Mouse (Mus musculus): ENCODE results near the gene Cacna1a. TPM values are rescaled to one million over a fixed set of nuclear protein-coding genes. Genes with fewer than 3 reads are reported as not detected.

Gene Cacna1a
- total and polyA plus RNA-seq, 3 experiments: 3.2 to 5.1 TPM; not detected in 1

DNA sequence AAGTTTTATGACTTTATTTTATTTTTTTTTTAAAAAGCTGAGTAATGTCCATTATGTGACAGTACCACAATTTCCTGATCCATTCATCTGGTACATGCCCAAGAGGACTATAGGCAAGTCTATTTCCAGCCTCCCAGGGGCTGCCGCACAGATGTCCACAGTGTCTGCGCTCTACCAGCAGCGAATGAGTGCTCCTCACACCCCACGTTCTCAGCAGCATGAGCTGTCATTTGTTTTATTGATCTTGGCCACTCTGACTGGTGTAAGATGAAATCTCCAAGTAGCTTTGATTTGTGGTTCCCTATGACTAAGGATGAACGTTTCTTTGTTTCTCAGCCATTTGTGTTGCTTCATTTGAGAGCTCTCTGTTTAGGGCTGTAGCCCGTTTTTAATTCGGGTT lies 6.6 kb upstream of the Cacna1a start:
- H3K36me3 ChIP-seq (ENCODE audit: control insufficient read depth in 1 of 2, insufficient read depth in 2 of 2, low read length in 2 of 2): no peaks in the 10 kb centered on the region
- no peaks in the 10 kb centered on the region for H3K79me2 ChIP-seq (ENCODE audit: control insufficient read depth, insufficient read depth, low read length, poor library complexity)
- H3K9ac ChIP-seq (ENCODE audit: control insufficient read depth, low read depth, low read length, poor library complexity, severe bottlenecking): no peak overlapping the region
- DNase-seq (ENCODE audit: low read depth, low spot score): no peak
- no peaks in the 10 kb centered on the region for H3K9me3 ChIP-seq (replicated peaks; ENCODE audit: insufficient read depth, low read length)
- H3K4me1 ChIP-seq (ENCODE audit: control insufficient read depth in 1 of 2, insufficient read depth in 2 of 2, low read length in 2 of 2): no peaks in the 10 kb centered on the region
- no peak overlapping the region for H3K27ac ChIP-seq (ENCODE audit: control insufficient read depth, low read depth, low read length)
- TF ChIP-seq JUND (IDR thresholded peaks at IDR 0.05; ENCODE audit: low read depth, low read length) (no peak), TAL1 (IDR thresholded peaks at IDR 0.05; ENCODE audit: low read length) (no peak), ELF1 (IDR thresholded peaks at IDR 0.05; ENCODE audit: low read depth, low read length) (no peak), MAX (IDR thresholded peaks at IDR 0.05; ENCODE audit: low read length) (no peak), CHD1 (IDR thresholded peaks at IDR 0.05; ENCODE audit: low read depth, low read length) (no peak)
- H3K27me3 ChIP-seq (ENCODE audit: control insufficient read depth in 1 of 2, insufficient read depth in 2 of 2, low read length in 2 of 2): peaks cover 0 to 3% of the 10 kb centered on the region in 2 experiments; a peak in 3 of 4 replicates
- H3K4me3 ChIP-seq (ENCODE audit: control insufficient read depth in 1 of 2, insufficient read depth in 1 of 2, low read depth in 2 of 2, low read length in 2 of 2): no peak overlapping the region

DNA sequence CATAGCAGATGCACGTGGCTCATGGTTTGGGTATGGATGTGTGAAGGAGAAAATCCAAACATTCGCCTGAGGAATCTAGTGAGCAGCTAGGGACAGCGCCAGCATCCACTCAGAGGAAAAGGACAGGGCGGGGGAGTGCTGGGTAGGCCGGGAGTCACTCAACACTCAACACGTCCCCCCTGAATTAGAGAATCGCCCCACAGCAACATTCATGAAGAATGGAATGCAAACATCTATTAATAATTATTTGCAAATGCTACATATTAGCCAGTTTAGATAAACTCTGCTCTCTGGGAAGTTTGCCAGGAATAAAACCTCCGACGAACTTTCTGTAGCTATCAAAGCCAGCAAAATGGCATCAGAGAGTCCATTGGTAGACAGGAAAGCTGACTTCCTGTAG lies 533 bp downstream of the Cacna1a start:
- DNase-seq (ENCODE audit: low read depth, low spot score): peak; percentile 19
- peaks cover 0 to 2% of the 10 kb centered on the region in 2 experiments; a peak in 2 of 4 replicates for H3K27me3 ChIP-seq (ENCODE audit: control insufficient read depth in 1 of 2, insufficient read depth in 2 of 2, low read length in 2 of 2)
- no peak overlapping the region for H3K27ac ChIP-seq (ENCODE audit: control insufficient read depth, low read depth, low read length)
- H3K9ac ChIP-seq (ENCODE audit: control insufficient read depth, low read depth, low read length, poor library complexity, severe bottlenecking): no peak overlapping the region
- no peaks in the 10 kb centered on the region for H3K9me3 ChIP-seq (replicated peaks; ENCODE audit: insufficient read depth, low read length)
- H3K79me2 ChIP-seq (ENCODE audit: control insufficient read depth, insufficient read depth, low read length, poor library complexity): no peaks in the 10 kb centered on the region
- no peaks in the 10 kb centered on the region; a peak in 1 of 4 replicates for H3K4me1 ChIP-seq (ENCODE audit: control insufficient read depth in 1 of 2, insufficient read depth in 2 of 2, low read length in 2 of 2)
- H3K4me3 ChIP-seq (ENCODE audit: control insufficient read depth in 1 of 2, insufficient read depth in 1 of 2, low read depth in 2 of 2, low read length in 2 of 2): no peak overlapping the region
- H3K36me3 ChIP-seq (ENCODE audit: control insufficient read depth in 1 of 2, insufficient read depth in 2 of 2, low read length in 2 of 2): peaks cover 0 to 3% of the 10 kb centered on the region in 2 experiments; a peak in 1 of 4 replicates
- TF ChIP-seq EP300 (IDR thresholded peaks at IDR 0.05; ENCODE audit: low read depth in 1 of 2, low read length in 2 of 2) (peak in 1 of 2 experiments; percentile 44; a peak in 2 of 4 replicates), TAL1 (IDR thresholded peaks at IDR 0.05; ENCODE audit: low read length) (no peak), POLR2AphosphoS5 (IDR thresholded peaks at IDR 0.05; ENCODE audit: borderline replicate concordance, low read depth, low read length) (no peak), UBTF (IDR thresholded peaks at IDR 0.05; ENCODE audit: borderline replicate concordance, insufficient read depth, low read depth, low read length) (no peak), MYB (IDR thresholded peaks at IDR 0.05; ENCODE audit: low read depth, low read length) (peak; percentile 32; the same call in 1 of the 2 replicates)

DNA sequence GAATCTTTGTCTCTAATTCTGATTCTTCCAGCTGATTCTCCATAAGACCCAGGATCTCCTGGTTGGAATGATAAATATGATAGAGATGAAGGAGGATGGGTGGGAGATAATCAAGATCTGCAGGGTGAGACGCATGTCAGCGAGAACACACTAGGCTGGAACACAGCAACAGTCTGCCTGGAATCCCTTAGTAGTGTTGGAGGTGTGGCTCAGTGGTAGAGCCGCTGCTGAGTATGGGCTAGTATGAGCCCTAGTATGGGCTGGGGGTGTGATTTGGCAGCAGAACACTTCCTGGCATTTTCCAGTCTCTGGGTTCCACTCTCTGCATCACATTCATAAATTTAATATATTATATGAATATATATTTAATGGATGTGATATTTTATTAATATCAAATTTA lies 933 bp downstream of the Cacna1a start:
- Histone ChIP-seq H3K4me1 (ENCODE audit: control insufficient read depth in 1 of 2, insufficient read depth in 2 of 2, low read length in 2 of 2) (no peaks in the 10 kb centered on the region; a peak in 1 of 4 replicates), H3K4me3 (ENCODE audit: control insufficient read depth in 1 of 2, insufficient read depth in 1 of 2, low read depth in 2 of 2, low read length in 2 of 2) (no peak overlapping the region), H3K79me2 (ENCODE audit: control insufficient read depth, insufficient read depth, low read length, poor library complexity) (no peaks in the 10 kb centered on the region), H3K9ac (ENCODE audit: control insufficient read depth, low read depth, low read length, poor library complexity, severe bottlenecking) (no peak overlapping the region), H3K27ac (ENCODE audit: control insufficient read depth, low read depth, low read length) (no peak overlapping the region), H3K27me3 (ENCODE audit: control insufficient read depth in 1 of 2, insufficient read depth in 2 of 2, low read length in 2 of 2) (peaks cover 0 to 2% of the 10 kb centered on the region in 2 experiments; a peak in 1 of 4 replicates), H3K9me3 (replicated peaks; ENCODE audit: insufficient read depth, low read length) (no peaks in the 10 kb centered on the region), H3K36me3 (ENCODE audit: control insufficient read depth in 1 of 2, insufficient read depth in 2 of 2, low read length in 2 of 2) (peaks cover 0 to 3% of the 10 kb centered on the region in 2 experiments; a peak in 1 of 4 replicates)
- TF ChIP-seq POLR2A (IDR thresholded peaks at IDR 0.05; ENCODE audit: control insufficient read depth in 1 of 2, insufficient read depth in 1 of 2, low read depth in 1 of 2, low read length in 2 of 2, poor library complexity in 1 of 2) (no peak), SMC3 (IDR thresholded peaks at IDR 0.05; ENCODE audit: low read depth, low read length) (no peak), ZMIZ1 (IDR thresholded peaks at IDR 0.05; ENCODE audit: low read depth, low read length) (no peak), NRF1 (IDR thresholded peaks at IDR 0.05; ENCODE audit: insufficient read depth, low read depth, low read length, poor library complexity, severe bottlenecking) (no peak), ZNF384 (IDR thresholded peaks at IDR 0.05; ENCODE audit: low read depth, low read length) (no peak), NELFE (IDR thresholded peaks at IDR 0.05; ENCODE audit: low read depth, low read length) (no peak), KAT2A (conservative IDR thresholded peaks at IDR 0.05; ENCODE audit: low read depth, low read length) (no peak), TCF12 (IDR thresholded peaks at IDR 0.05; ENCODE audit: low read depth, low read length) (no peak), MEF2A (IDR thresholded peaks at IDR 0.05; ENCODE audit: extremely low read depth, insufficient replicate concordance, low read depth, low read length, poor library complexity, severe bottlenecking) (no peak), BHLHE40 (IDR thresholded peaks at IDR 0.05; ENCODE audit: borderline replicate concordance, low read depth, low read length) (no peak), MAX (IDR thresholded peaks at IDR 0.05; ENCODE audit: low read length) (no peak), MAFK (IDR thresholded peaks at IDR 0.05; ENCODE audit: borderline replicate concordance, low read depth, low read length) (no peak), E2F4 (IDR thresholded peaks at IDR 0.05; ENCODE audit: borderline replicate concordance, low read depth, low read length) (no peak), ELF1 (IDR thresholded peaks at IDR 0.05; ENCODE audit: low read depth, low read length) (no peak), ETS1 (IDR thresholded peaks at IDR 0.05; ENCODE audit: low read depth, low read length) (no peak), ZKSCAN1 (IDR thresholded peaks at IDR 0.05; ENCODE audit: low read depth, low read length) (no peak), EP300 (IDR thresholded peaks at IDR 0.05; ENCODE audit: low read depth in 1 of 2, low read length in 2 of 2) (no peak), POLR2AphosphoS5 (IDR thresholded peaks at IDR 0.05; ENCODE audit: borderline replicate concordance, low read depth, low read length) (no peak), TBP (IDR thresholded peaks at IDR 0.05; ENCODE audit: low read depth, low read length) (no peak), SIN3A (IDR thresholded peaks at IDR 0.05; ENCODE audit: low read length) (no peak)
- DNase-seq (ENCODE audit: low read depth, low spot score): no peak

All from MEL (cell line).